Mouse (Mus musculus) heart, embryonic 14.5 days (tissue): ENCODE results near the gene Uchl5. TPM values are rescaled to one million over a fixed set of nuclear protein-coding genes. Genes with fewer than 3 reads are reported as not detected.

Source experiments
- ATAC-seq: fragments of 200-750 bp; cut with Nextera tagmentation; 2 replicates; pipeline ENCODE4 v1.8.0; 2017; ENCODE audit warnings: low read depth, moderate TSS enrichment; ENCODE audit not compliant: insufficient number of reproducible peaks, insufficient read depth, low FRiP score
- H3K27ac ChIP-seq, 2 experiments: fragments of 200-500 bp in 1 of 2; fragments of 300-500 bp in 1 of 2; sonication (generic) in 1 of 2; replicated peaks in 1 of 2; 2 replicates each; pipeline ENCODE4 v1.5.1; 2012 to 2014; ENCODE audit warnings: low read depth in 2 of 2, low read length in 2 of 2, control low read depth in 1 of 2, mild to moderate bottlenecking in 1 of 2, mixed read lengths in 1 of 2; ENCODE audit not compliant: control insufficient read depth in 1 of 2, insufficient read depth in 1 of 2
- H3K27me3 ChIP-seq: fragments of 300-500 bp; sonication (generic); 2 replicates; pipeline ENCODE4 v1.6.1; 2014; ENCODE audit warnings: mild to moderate bottlenecking, low read length, control low read depth; ENCODE audit not compliant: control insufficient read depth, insufficient read depth
- H3K36me3 ChIP-seq: fragments of 300-500 bp; sonication (generic); 2 replicates; pipeline ENCODE4 v1.6.1; 2014; ENCODE audit warnings: mild to moderate bottlenecking, control low read depth, low read length, mixed read lengths; ENCODE audit not compliant: control insufficient read depth, insufficient read depth
- H3K4me1 ChIP-seq, 2 experiments: fragments of 200-500 bp in 1 of 2; fragments of 300-500 bp in 1 of 2; sonication (generic) in 1 of 2; 2 replicates each; pipeline ENCODE4 v1.6.1; 2012 to 2014; ENCODE audit warnings: low read length in 2 of 2, control low read depth in 1 of 2, mixed read lengths in 1 of 2; ENCODE audit not compliant: control insufficient read depth in 2 of 2, insufficient read depth in 2 of 2
- H3K4me2 ChIP-seq: fragments of 300-500 bp; sonication (generic); 2 replicates; pipeline ENCODE4 v1.6.1; 2014; ENCODE audit warnings: mild to moderate bottlenecking, low read length
- H3K4me3 ChIP-seq, 2 experiments: fragments of 200-500 bp in 1 of 2; fragments of 300-500 bp in 1 of 2; sonication (generic) in 1 of 2; 2 replicates each; pipeline ENCODE4 v1.5.1; 2012 to 2014; ENCODE audit warnings: low read length in 2 of 2, mild to moderate bottlenecking in 2 of 2, control low read depth in 1 of 2, low read depth in 1 of 2, moderate library complexity in 1 of 2; ENCODE audit not compliant: control insufficient read depth in 1 of 2, insufficient read depth in 1 of 2
- H3K9ac ChIP-seq: fragments of 300-500 bp; sonication (generic); 2 replicates; pipeline ENCODE4 v1.6.1; 2014; ENCODE audit warnings: mild to moderate bottlenecking, low read length
- H3K9me3 ChIP-seq: fragments of 300-500 bp; sonication (generic); 2 replicates; pipeline ENCODE4 v1.6.1; 2016; ENCODE audit warnings: low read length, control low read depth; ENCODE audit not compliant: control insufficient read depth
- WGBS: fragments of 180-500 bp; shearing (Covaris S2); extraction: QIAGEN DNeasy Blood & Tissue Kit; methylation state at CpG from one replicate; pipeline ENCODE4 v1.1.7; 2014; 5-methylcytosine and 5-hydroxymethylcytosine counted together
- polyA plus RNA-seq: library from polyadenylated mRNA; unstranded; fragments of >200 nt; fragmentation: Nextera tagmentation; extraction: Ambion mirVana; gene quantifications from 2 replicates; pipeline ENCODE4 v1.2.1, GENCODE M21; 2014

Uchl5 gene
- polyA plus RNA-seq, 1 experiment from 2014 or later: 44.7 TPM

- Histone ChIP-seq H3K27ac (no peak overlapping the region), H3K4me2 (no peak overlapping the region), H3K4me1 (no peaks in the 10 kb centered on the region), H3K36me3 (peaks cover 62% of the 10 kb centered on the region), H3K27me3 (no peaks in the 10 kb centered on the region), H3K9me3 (no peaks in the 10 kb centered on the region), H3K4me3 (no peak overlapping the region), H3K9ac (no peak overlapping the region)
- 73% methylated on average over 4 of the region's 4 CpGs for WGBS
- no peak for ATAC-seq
Observed at GRCm38 (mm10) chr1:143765801-143766200, 11.3 kb upstream of the Uchl5 start.

- 81% methylated on average over 6 of the region's 6 CpGs for WGBS
- no peak overlapping the region for H3K4me3 ChIP-seq
- ATAC-seq: no peak
Observed at GRCm38 (mm10) chr1:143766238-143766637, 10.8 kb upstream of the Uchl5 start.

GRCm38 (mm10) chr1:143770444-143771109 is 6.5 kb upstream of the Uchl5 start:
- Histone ChIP-seq H3K4me3 (no peak overlapping the region), H3K9ac (no peak overlapping the region), H3K4me2 (no peak overlapping the region), H3K4me1 (peaks cover 3 to 12% of the 10 kb centered on the region in 2 experiments; a peak in 1 of 4 replicates), H3K27me3 (no peaks in the 10 kb centered on the region), H3K36me3 (peaks cover 32% of the 10 kb centered on the region), H3K9me3 (no peaks in the 10 kb centered on the region), H3K27ac (no peak overlapping the region)
- ATAC-seq: no peak
- WGBS: 80% methylated on average over 20 of the region's 20 CpGs

More at GRCm38 (mm10) chr1:143766238-143766637, 10.8 kb upstream of the Uchl5 start:
- Histone ChIP-seq H3K4me2 (no peak overlapping the region), H3K27ac (no peak overlapping the region), H3K9ac (no peak overlapping the region), H3K27me3 (no peaks in the 10 kb centered on the region), H3K4me1 (no peaks in the 10 kb centered on the region), H3K36me3 (peaks cover 58% of the 10 kb centered on the region), H3K9me3 (no peaks in the 10 kb centered on the region)

- H3K27ac ChIP-seq: no peak overlapping the region
- H3K36me3 ChIP-seq: peaks cover 17% of the 10 kb centered on the region
- no peaks in the 10 kb centered on the region for H3K9me3 ChIP-seq
- H3K4me1 ChIP-seq: peaks cover 3 to 16% of the 10 kb centered on the region in 2 experiments; a peak in 1 of 4 replicates
- H3K4me2 ChIP-seq: peak overlapping the region; percentile 47
- H3K9ac ChIP-seq: peak overlapping the region; percentile 22
- no peak for ATAC-seq
- H3K4me3 ChIP-seq: peak overlapping the region in 1 of 2 experiments; percentile 10; a peak in 2 of 4 replicates
- 50% methylated on average over 7 of the region's 7 CpGs for WGBS
- H3K27me3 ChIP-seq: no peaks in the 10 kb centered on the region
Observed at GRCm38 (mm10) chr1:143773082-143773481, 4.0 kb upstream of the Uchl5 start.

- no peaks in the 10 kb centered on the region for H3K9me3 ChIP-seq
- peaks cover 17% of the 10 kb centered on the region for H3K36me3 ChIP-seq
- peaks cover 3 to 24% of the 10 kb centered on the region in 2 experiments; a peak in 2 of 4 replicates for H3K4me1 ChIP-seq
- no peaks in the 10 kb centered on the region for H3K27me3 ChIP-seq
- peak overlapping the region in 1 of 2 experiments; percentile 13; a peak in 1 of 4 replicates for H3K4me3 ChIP-seq
- WGBS: 14% methylated on average over 6 of the region's 6 CpGs
- peak overlapping the region; percentile 41; the same call in 1 of the 2 replicates for H3K9ac ChIP-seq
- peak overlapping the region; percentile 47 for H3K4me2 ChIP-seq
- no peak overlapping the region for H3K27ac ChIP-seq
- ATAC-seq: no peak
Observed at GRCm38 (mm10) chr1:143773909-143774308, 3.2 kb upstream of the Uchl5 start.

- Histone ChIP-seq H3K27me3 (no peaks in the 10 kb centered on the region), H3K9ac (peak overlapping the region; percentile 89), H3K27ac (peak overlapping the region; percentile 26 to 71; a peak in 3 of 4 replicates), H3K4me2 (peak overlapping the region; percentile 72), H3K4me3 (peak overlapping the region; percentile 73 to 74), H3K9me3 (no peaks in the 10 kb centered on the region), H3K36me3 (peaks cover 11% of the 10 kb centered on the region; the same call in 1 of the 2 replicates), H3K4me1 (peaks cover 3 to 24% of the 10 kb centered on the region in 2 experiments; a peak in 2 of 4 replicates)
- WGBS: under 1% methylated on average over 38 of the region's 39 CpGs
- ATAC-seq: peak; percentile 29
Observed at GRCm38 (mm10) chr1:143777558-143778218, 616 bp downstream of the Uchl5 start.

- WGBS: 85% methylated on average over 2 of the region's 2 CpGs
- H3K27ac ChIP-seq: no peak overlapping the region
- no peaks in the 10 kb centered on the region for H3K9me3 ChIP-seq
- no peaks in the 10 kb centered on the region for H3K27me3 ChIP-seq
- no peak overlapping the region for H3K9ac ChIP-seq
- H3K4me1 ChIP-seq: no peaks in the 10 kb centered on the region
- no peak for ATAC-seq
- no peak overlapping the region for H3K4me2 ChIP-seq
- peaks cover 12% of the 10 kb centered on the region; the same call in 1 of the 2 replicates for H3K36me3 ChIP-seq
- no peak overlapping the region for H3K4me3 ChIP-seq
Observed at GRCm38 (mm10) chr1:143788584-143789227, 11.6 kb downstream of the Uchl5 start.
